Mouse (Mus musculus) erythroblast, embryonic 14.5 days (primary cell): ENCODE data around the gene Cdca5.

ENCODE experiments used
- GATA1 ChIP-seq: IDR thresholded peaks from 2 replicates; pipeline ENCODE4 v1.6.1; 2012; ENCODE audit warnings: low read length, inconsistent platforms, mixed read lengths
- TAL1 ChIP-seq: IDR thresholded peaks from 3 replicates; pipeline ENCODE4 v1.6.1; 2012; ENCODE audit warnings: low read length, inconsistent platforms, mixed read lengths

- TF ChIP-seq GATA1: no peak
- TF ChIP-seq TAL1: no peak
These were observed 15.8 kb upstream of the Cdca5 start for GRCm38 (mm10) chr19:6068951-6069350.
